Mouse (Mus musculus): ENCODE results near the gene Mocs1. TPM values are rescaled to one million over a fixed set of nuclear protein-coding genes. Genes with fewer than 3 reads are reported as not detected.
A peak's percentile ranks its signal among the peaks of the same experiment; 100 is the strongest.
"Not testable (repeated sequence)": the region's sequence is repeated elsewhere in the genome, so short reads cannot be mapped to it uniquely, and the experiment has no call there.

Mocs1 gene
- polyA plus RNA-seq, 1 experiment from 2014 or later, result 8.9 TPM

DNA sequence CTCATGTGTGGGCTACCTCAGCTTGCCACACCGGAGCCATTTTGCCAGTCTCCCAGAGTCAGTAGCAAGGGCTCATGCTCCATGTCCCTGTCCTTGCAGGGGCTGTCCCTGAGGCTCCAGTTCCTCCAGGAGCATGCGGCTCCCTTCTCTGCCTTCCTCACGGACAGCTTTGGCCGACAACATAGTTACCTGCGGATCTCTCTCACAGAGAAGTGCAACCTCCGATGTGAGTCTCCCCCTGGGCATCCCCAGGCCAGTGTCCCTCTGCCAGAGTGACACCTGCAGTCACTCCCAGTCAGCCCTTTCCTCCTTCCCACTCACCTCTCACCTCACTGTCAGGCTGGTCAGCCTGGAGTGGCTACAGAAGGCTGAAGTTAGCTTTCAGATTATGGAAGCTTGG lies 4.9 kb downstream of the Mocs1 start:
- no peaks in the 10 kb centered on the region; the same call in 1 of the 2 replicates for H3K9me3 ChIP-seq (replicated peaks)
- peaks cover 42% of the 10 kb centered on the region for H3K36me3 ChIP-seq
- no peak for ATAC-seq (replicated peaks; ENCODE audit: low FRiP score)
- H3K4me1 ChIP-seq, result peaks cover 41% of the 10 kb centered on the region
- no peak overlapping the region for H3K27ac ChIP-seq
- H3K4me2 ChIP-seq, result no peak overlapping the region
- H3K4me3 ChIP-seq (replicated peaks), result no peak overlapping the region
- H3K9ac ChIP-seq, result no peak overlapping the region
- WGBS, result 98% methylated on average over 6 of the region's 6 CpGs
- H3K27me3 ChIP-seq, result no peaks in the 10 kb centered on the region

DNA sequence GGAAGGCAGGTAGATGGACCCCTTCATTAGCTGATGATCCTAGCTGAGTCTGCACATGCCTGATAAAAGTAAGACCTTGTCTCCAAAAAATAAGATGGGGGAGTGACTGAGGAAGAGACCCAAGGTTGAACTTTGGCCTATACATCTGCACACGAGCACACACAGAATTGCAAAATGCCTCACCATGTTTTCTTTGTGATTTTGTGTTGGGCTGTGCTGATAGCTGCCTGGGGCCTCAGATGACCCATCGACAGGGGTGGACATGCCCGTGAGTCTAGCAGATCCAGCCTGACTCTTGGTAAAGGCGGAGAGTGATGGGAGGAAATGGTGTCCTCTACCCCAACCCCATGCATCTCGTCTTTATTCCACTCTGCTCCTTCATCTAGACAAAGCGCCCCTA lies 6.1 kb downstream of the Mocs1 start:
- Histone ChIP-seq H3K9me3 (replicated peaks) (no peaks in the 10 kb centered on the region; the same call in 1 of the 2 replicates), H3K36me3 (peaks cover 54% of the 10 kb centered on the region), H3K4me3 (replicated peaks) (no peak overlapping the region), H3K4me1 (peaks cover 34% of the 10 kb centered on the region), H3K9ac (no peak overlapping the region), H3K4me2 (no peak overlapping the region), H3K27ac (no peak overlapping the region), H3K27me3 (no peaks in the 10 kb centered on the region)
- WGBS, result 66% methylated on average over 6 of the region's 6 CpGs
- ATAC-seq (replicated peaks; ENCODE audit: low FRiP score), result no peak

DNA sequence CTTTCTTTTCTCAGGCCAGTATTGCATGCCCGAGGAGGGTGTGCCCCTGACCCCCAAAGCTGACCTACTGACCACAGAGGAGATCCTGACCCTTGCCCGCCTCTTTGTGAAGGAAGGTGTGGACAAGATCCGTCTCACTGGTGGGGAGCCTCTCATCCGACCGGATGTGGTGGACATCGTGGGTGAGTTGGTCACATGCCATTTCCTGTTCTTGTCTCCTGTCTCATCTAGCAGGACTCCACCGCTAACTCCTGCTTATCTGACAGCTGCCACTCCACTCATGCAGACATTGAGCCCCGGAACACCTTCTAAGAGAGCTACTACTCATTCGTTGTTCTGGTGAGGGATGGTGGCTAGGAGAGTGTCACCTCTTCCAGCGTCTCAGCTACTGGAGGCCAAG lies 6.9 kb downstream of the Mocs1 start:
- Histone ChIP-seq H3K4me2 (no peak overlapping the region), H3K36me3 (peaks cover 62% of the 10 kb centered on the region), H3K4me1 (peaks cover 26% of the 10 kb centered on the region), H3K9me3 (replicated peaks) (no peaks in the 10 kb centered on the region; the same call in 1 of the 2 replicates), H3K9ac (no peak overlapping the region), H3K27ac (no peak overlapping the region), H3K4me3 (replicated peaks) (no peak overlapping the region), H3K27me3 (no peaks in the 10 kb centered on the region)
- no peak for ATAC-seq (replicated peaks; ENCODE audit: low FRiP score)
- WGBS, result 92% methylated on average over 10 of the region's 10 CpGs

DNA sequence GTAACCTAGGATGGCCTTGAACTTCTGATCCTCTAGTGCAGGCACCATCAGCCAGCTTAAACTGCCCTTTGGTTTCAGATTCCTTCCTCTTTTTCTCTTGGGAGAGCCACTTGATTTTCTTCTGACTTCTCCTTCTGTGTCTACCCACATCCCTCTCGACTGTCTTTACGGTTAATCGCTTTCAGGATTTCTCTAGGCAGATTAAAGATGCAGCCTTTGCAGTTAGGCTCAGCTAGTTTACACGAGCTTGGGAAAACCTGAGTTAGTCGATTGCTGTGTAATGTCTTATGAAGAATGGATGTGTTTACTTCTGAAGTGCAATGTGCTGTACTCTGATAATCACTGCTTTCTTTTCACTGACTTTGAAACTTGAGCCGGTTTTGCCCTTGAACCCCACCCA lies 8.5 kb downstream of the Mocs1 start:
- 69% methylated on average over 6 of the region's 6 CpGs for WGBS
- Histone ChIP-seq H3K4me3 (replicated peaks) (no peak overlapping the region), H3K36me3 (peaks cover 69% of the 10 kb centered on the region), H3K27ac (no peak overlapping the region), H3K9ac (no peak overlapping the region), H3K27me3 (no peaks in the 10 kb centered on the region), H3K4me2 (no peak overlapping the region), H3K9me3 (replicated peaks) (no peaks in the 10 kb centered on the region; the same call in 1 of the 2 replicates), H3K4me1 (peaks cover 27% of the 10 kb centered on the region)
- no peak for ATAC-seq (replicated peaks; ENCODE audit: low FRiP score)

DNA sequence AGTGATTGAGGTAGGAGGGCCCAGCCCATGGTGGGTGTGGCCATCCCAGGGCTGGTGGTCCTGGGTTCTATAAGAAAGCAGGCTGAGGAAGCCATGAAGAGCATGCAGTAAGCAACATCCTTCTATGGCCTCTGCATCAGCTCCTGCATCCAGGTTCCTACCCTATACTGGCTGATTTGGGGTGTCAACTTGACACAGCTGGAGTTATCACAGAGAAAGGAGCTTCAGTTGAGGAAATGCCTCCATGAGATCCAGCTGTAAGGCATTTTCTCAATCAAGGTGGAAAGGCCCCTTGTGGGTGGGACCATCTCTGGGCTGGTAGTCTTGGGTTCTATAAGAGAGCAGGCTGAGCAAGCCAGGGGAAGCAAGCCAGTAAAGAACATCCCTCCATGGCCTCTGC lies 9.1 kb downstream of the Mocs1 start:
- not testable (repeated sequence) for H3K4me2 ChIP-seq; H3K9me3 ChIP-seq (replicated peaks); ATAC-seq (replicated peaks; ENCODE audit: low FRiP score); H3K4me3 ChIP-seq (replicated peaks); H3K27me3 ChIP-seq; H3K27ac ChIP-seq; H3K9ac ChIP-seq
- H3K36me3 ChIP-seq, result peaks cover 69% of the 10 kb centered on the region
- peaks cover 20% of the 10 kb centered on the region for H3K4me1 ChIP-seq

DNA sequence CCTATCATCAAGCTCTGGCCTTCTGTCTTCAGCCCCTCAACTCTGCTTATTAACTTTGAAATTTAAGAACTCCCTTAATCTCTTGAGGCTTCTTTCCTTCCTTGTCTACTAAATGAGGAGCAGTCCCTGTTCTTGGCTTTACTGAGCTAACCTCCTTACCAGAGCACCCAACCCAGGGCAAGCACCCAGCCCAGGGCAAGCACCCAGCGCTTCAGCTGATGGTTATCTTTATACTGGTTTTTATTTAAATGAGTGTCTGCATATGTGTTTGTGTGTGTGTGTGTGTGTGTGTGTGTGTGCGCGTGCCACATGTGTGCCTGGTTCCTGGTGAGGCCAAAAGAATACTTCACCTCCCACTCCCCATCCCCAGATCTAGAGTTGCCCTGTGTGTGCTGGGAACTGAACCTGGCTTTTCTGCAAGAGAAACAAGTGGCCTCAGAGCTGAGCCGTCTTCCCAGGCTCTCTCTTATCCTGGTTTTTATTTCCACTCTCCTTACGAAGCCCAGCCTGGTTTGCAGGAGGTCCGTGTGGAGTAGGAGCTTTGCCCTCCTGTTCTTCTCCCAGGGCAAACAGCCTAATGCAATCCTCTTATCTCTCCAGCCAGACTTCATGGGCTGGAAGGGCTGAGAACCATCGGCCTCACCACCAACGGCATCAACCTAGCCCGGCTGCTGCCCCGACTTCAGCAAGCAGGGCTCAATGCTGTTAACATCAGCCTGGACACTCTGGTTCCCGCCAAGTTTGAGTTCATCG lies 10.8 kb downstream of the Mocs1 start:
- no peak overlapping the region for H3K9ac ChIP-seq
- 0 out of 2 replicates have a peak, but pooled peaks have one; percentile 22 for ATAC-seq (replicated peaks; ENCODE audit: low FRiP score)
- H3K9me3 ChIP-seq (replicated peaks), result no peaks in the 10 kb centered on the region; the same call in 1 of the 2 replicates
- H3K4me3 ChIP-seq (replicated peaks), result no peak overlapping the region
- peaks cover 10% of the 10 kb centered on the region; the same call in 1 of the 2 replicates for H3K4me1 ChIP-seq
- peaks cover 59% of the 10 kb centered on the region for H3K36me3 ChIP-seq
- 78% methylated on average over 12 of the region's 12 CpGs for WGBS
- H3K27ac ChIP-seq, result no peak overlapping the region
- H3K27me3 ChIP-seq, result no peaks in the 10 kb centered on the region
- no peak overlapping the region for H3K4me2 ChIP-seq

DNA sequence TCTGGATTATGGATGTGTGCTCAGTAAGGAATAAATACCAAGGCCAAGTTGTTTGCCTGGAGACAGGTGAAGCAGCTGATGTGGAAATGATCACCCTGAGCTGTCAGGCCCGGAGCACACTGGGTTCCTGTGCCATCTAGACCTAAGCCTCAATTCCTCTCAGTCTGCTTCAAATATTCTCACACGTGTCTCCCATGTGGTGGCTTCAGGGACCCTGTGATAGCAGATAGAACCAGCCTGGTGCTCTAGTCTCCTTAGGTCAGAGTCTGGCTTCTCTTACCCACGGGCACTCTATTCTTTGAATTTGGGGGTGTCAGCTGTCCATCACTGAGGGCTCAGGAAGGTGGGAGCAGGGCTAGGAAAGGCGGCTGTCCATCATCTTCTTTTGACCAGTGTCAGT lies 11.5 kb downstream of the Mocs1 start:
- Histone ChIP-seq H3K4me3 (replicated peaks) (no peak overlapping the region), H3K9ac (no peak overlapping the region), H3K27me3 (no peaks in the 10 kb centered on the region), H3K27ac (no peak overlapping the region), H3K36me3 (peaks cover 52% of the 10 kb centered on the region), H3K4me2 (no peak overlapping the region), H3K9me3 (replicated peaks) (no peaks in the 10 kb centered on the region; the same call in 1 of the 2 replicates), H3K4me1 (peaks cover 6% of the 10 kb centered on the region; the same call in 1 of the 2 replicates)
- WGBS, result 85% methylated on average over 4 of the region's 4 CpGs
- ATAC-seq (replicated peaks; ENCODE audit: low FRiP score), result no peak

DNA sequence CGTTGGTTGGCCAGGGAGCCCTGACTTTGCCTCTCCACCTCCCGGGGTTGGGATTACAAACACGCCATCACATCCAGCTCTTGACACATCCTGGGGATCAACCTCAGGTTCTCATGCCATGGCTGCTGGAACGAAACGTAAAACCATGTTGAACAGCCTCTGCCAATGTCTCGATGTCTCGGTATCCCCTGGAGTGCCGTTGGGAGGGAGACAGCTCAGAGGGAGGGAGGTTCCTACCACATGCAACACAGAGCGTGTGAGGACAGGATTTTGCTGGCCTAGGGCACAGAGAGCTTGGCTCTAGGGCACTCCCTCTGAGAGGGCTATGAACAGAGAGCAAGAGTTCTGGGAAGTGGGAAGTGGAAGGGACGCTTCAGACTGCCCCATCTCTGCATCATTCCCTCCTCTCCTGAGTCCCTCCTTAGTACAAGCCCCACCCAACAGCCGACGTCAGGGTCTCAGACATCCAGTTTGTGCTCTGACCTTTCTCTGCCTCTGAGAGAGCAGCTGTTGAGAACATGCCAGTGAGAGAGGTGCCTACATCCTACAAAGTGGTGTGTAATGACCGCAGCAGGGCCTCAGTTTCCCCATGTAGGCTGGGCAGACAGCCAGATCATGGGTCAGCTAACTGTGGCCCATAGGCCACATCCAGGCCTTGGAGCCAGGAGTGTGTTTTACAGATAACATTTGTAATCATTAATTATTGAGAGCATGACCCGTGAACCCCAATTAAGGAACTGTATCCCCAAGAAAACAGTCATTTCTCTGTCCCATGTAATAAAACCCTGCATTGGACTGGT lies 12.4 kb downstream of the Mocs1 start:
- Histone ChIP-seq H3K27me3 (no peaks in the 10 kb centered on the region), H3K36me3 (peaks cover 44% of the 10 kb centered on the region), H3K27ac (no peak overlapping the region), H3K4me3 (replicated peaks) (no peak overlapping the region), H3K4me2 (no peak overlapping the region), H3K9ac (no peak overlapping the region), H3K9me3 (replicated peaks) (no peaks in the 10 kb centered on the region; the same call in 1 of the 2 replicates), H3K4me1 (peaks cover 6% of the 10 kb centered on the region; the same call in 1 of the 2 replicates)
- 0 out of 2 replicates have a peak, but pooled peaks have one; percentile 25 for ATAC-seq (replicated peaks; ENCODE audit: low FRiP score)
- 61% methylated on average over 14 of the region's 14 CpGs for WGBS

DNA sequence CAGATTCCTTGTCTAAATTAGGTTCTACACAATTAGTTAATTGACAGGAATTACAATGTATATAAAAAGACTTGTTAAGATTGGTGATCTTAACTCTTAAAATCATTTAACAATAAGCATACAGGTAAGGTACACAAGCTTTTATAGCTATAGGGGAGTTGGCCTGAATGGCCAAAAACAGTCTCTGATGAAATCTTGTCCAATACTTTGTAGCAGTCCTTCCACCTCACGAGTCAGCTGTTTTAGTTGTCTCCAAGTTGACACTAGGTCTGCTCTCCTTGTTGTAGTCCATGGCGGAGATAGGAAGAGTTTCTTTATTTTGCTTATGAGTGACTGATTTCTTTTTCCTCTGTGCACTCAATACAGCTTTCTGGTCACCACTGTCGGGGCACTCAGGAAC lies 14.7 kb downstream of the Mocs1 start:
- not testable (repeated sequence) for H3K9ac ChIP-seq; H3K4me2 ChIP-seq; H3K4me1 ChIP-seq; H3K27me3 ChIP-seq; H3K4me3 ChIP-seq (replicated peaks); ATAC-seq (replicated peaks; ENCODE audit: low FRiP score); H3K9me3 ChIP-seq (replicated peaks); H3K27ac ChIP-seq
- H3K36me3 ChIP-seq, result peaks cover 29% of the 10 kb centered on the region
- WGBS, result 44% methylated on average over 3 of the region's 3 CpGs

DNA sequence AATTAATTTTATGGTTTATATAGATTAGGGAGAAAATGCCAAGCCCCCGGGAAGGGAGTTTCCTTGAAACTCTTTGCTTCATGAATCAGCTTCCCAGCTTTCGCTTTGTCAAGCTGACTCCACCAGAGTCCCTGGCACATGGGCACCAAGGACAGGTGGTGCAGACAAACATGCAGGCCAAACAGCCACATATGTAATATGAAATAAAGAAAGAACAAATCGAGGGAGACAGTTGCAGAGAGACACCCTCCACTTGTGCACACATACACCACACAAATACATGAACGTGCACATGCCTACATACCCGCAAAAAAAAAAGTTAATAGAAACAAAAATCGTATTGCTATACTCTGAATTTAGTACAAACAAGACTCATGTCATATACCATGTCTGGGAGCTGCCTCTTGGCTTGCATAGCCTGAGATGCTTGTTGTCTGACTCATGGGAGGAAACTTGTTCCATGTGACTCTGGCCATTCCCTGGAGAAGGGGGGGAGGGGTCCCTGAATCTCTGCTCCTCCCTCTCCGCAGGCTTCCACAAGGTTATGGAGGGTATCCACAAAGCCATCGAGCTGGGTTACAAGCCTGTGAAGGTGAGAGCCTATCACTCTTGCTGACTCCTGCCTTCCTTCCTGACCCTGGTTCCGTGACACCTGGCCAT lies 20.5 kb downstream of the Mocs1 start:
- 50% methylated on average over 9 of the region's 9 CpGs for WGBS
- Histone ChIP-seq H3K9me3 (replicated peaks) (no peaks in the 10 kb centered on the region), H3K4me1 (peaks cover 24% of the 10 kb centered on the region), H3K36me3 (peaks cover 26% of the 10 kb centered on the region; the same call in 1 of the 2 replicates), H3K27ac (no peak overlapping the region), H3K27me3 (no peaks in the 10 kb centered on the region), H3K9ac (no peak overlapping the region), H3K4me3 (replicated peaks) (no peak overlapping the region), H3K4me2 (no peak overlapping the region)
- peak; percentile 59 for ATAC-seq (replicated peaks; ENCODE audit: low FRiP score)

DNA sequence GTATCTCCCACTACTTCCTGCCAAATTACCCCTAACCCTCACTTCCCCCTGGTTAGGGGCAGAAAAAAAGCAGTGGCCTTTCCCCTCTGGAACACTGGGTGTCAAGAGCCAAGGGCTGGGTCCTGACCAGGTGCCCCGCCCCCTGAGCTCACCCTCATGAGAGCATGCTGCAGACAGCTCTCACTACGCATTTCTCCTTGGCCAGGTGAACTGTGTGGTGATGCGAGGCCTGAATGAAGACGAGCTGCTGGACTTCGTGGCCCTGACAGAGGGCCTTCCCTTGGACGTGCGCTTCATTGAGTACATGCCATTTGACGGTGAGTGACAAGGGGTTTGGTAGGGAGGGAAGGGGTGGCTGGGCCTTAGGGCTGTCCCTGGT lies 21.1 kb downstream of the Mocs1 start:
- Histone ChIP-seq H3K4me2 (no peak overlapping the region), H3K4me3 (replicated peaks) (no peak overlapping the region), H3K9me3 (replicated peaks) (no peaks in the 10 kb centered on the region), H3K27me3 (no peaks in the 10 kb centered on the region), H3K27ac (no peak overlapping the region), H3K4me1 (peaks cover 24% of the 10 kb centered on the region), H3K9ac (no peak overlapping the region), H3K36me3 (peaks cover 31% of the 10 kb centered on the region)
- ATAC-seq (replicated peaks; ENCODE audit: low FRiP score), result peak; percentile 35; the same call in 1 of the 2 replicates
- 75% methylated on average over 8 of the region's 8 CpGs for WGBS

DNA sequence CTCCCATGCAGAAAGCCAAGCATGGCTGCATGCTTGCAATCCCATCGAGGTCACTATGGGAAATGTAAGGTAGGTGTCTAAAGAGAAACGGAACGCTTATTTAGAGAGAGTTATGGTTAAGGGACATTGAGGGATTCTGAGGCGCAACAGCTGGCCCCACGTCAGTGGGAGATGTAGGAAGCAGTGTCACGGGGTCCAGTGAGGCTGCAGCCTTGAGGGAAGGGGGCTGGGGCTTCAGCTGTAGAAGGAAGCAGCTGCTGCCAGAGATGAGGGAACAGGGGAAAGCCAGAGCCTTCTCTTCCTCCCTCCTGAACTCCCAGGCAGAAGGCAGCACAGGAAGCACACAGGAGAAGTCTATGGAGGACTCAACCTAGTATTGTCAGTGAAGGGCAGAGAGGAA lies 22.8 kb downstream of the Mocs1 start:
- Histone ChIP-seq H3K36me3 (peaks cover 46% of the 10 kb centered on the region), H3K27me3 (no peaks in the 10 kb centered on the region), H3K9ac (no peak overlapping the region), H3K4me2 (no peak overlapping the region), H3K27ac (peak overlapping the region; percentile 60), H3K4me3 (replicated peaks) (no peak overlapping the region), H3K9me3 (replicated peaks) (no peaks in the 10 kb centered on the region), H3K4me1 (peaks cover 24% of the 10 kb centered on the region)
- WGBS, result 41% methylated on average over 6 of the region's 6 CpGs
- ATAC-seq (replicated peaks; ENCODE audit: low FRiP score), result peak; percentile 65
